Comparison of ENCODE assay signal across 11 mouse cellular contexts in the genomic region with DNA sequence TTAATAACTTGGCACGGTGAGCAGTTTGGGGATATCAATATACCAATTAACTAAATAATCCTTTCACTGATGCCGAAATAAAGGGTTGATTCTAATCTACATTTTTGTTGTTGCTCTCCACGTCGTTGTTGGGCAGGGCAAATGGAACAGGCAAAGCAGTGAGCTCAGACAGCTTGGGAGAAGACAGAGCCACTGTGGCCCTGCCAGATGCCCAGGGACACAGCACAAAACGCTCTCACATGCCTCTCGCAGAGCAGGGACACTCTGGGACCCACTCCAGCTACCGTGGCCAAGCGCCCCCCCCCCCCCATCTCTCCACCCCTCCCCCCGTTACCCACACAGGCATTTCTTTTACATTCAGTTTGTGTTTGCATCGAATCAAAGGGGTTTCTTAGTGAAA.
DNase-seq lines count a peak whose midpoint lies in the region; ATAC-seq and TF ChIP-seq lines count a peak whose summit lies in the region.
"Had no signal": no experiment of that assay in that cellular context is flagged by ENCODE, and none has a peak within 500 bp of the region (broad histone marks: within the 10 kb centered on the region; RNA-seq: fewer than 3 reads in every experiment).

No protein-coding gene starts in this region.

- no peaks in the 10 kb centered on the region for H3K36me3 ChIP-seq in heart, embryonic 13.5 days
- H3K36me3 ChIP-seq in heart, embryonic 10.5 days, result no peaks in the 10 kb centered on the region

- DNase-seq in heart, embryonic 10.5 days (ENCODE audit: low spot score), result no peak
- DNase-seq in brain, adult 2 months (ENCODE audit: low read depth, low spot score), result peak; percentile 95
- peak; percentile 34 to 38 for DNase-seq in cerebellum, postnatal 36 days
- peak in 1 of 2 experiments; percentile 40 for DNase-seq in left cerebral cortex, adult 2 months (ENCODE audit: extremely low spot score in 1 of 2, low spot score in 2 of 2)
- DNase-seq in adrenal gland, adult 18-20 months (ENCODE audit: low spot score in 2 of 2), result no peak
- no peak for DNase-seq in B cell, adult 2 months
- no peak for DNase-seq in lung, adult 2 months
- DNase-seq: gastrocnemius, postnatal 14 days; kidney, adult 9 months had no signal

- no peak for ATAC-seq in heart, embryonic 13.5 days (ENCODE audit: extremely low read depth, insufficient number of reproducible peaks, low FRiP score, low TSS enrichment)

- 44% methylated on average over 10 of the region's 10 CpGs for WGBS in heart, embryonic 13.5 days
- 55% methylated on average over 10 of the region's 10 CpGs for WGBS in heart, embryonic 10.5 days
- 57% methylated on average over 10 of the region's 10 CpGs for WGBS in lung, adult 2 months

- no peaks in the 10 kb centered on the region for H3K27me3 ChIP-seq in heart, embryonic 13.5 days (replicated peaks)
- no peaks in the 10 kb centered on the region for H3K27me3 ChIP-seq in heart, embryonic 10.5 days (ENCODE audit: insufficient read depth, poor library complexity, severe bottlenecking)

- no peak for TF ChIP-seq CTCF in left cerebral cortex, adult 2 months (IDR thresholded peaks at IDR 0.05)
- no peak for TF ChIP-seq CTCF in lung, adult 2 months (IDR thresholded peaks at IDR 0.05; ENCODE audit: insufficient read depth, low read length)

- H3K4me3 ChIP-seq in heart, embryonic 13.5 days, result no peak overlapping the region
- no peak overlapping the region for H3K4me3 ChIP-seq in heart, embryonic 10.5 days
- H3K4me3 ChIP-seq in left cerebral cortex, adult 2 months, result no peak overlapping the region
- H3K4me3 ChIP-seq in lung, adult 2 months (replicated peaks; ENCODE audit: extremely low read depth, low read depth, low read length), result no peak overlapping the region

- no peak overlapping the region for H3K4me2 ChIP-seq in heart, embryonic 13.5 days
- H3K4me2 ChIP-seq: liver, embryonic 11.5 days had no signal

- intact Hi-C loops in left cerebral cortex, adult 2 months (cut with DNase I), result no loop called here

- H3K4me1 ChIP-seq in heart, embryonic 13.5 days, result peaks cover 7% of the 10 kb centered on the region; the same call in 1 of the 2 replicates
- H3K4me1 ChIP-seq in heart, embryonic 10.5 days, result peaks cover 3% of the 10 kb centered on the region; the same call in 1 of the 2 replicates
- H3K4me1 ChIP-seq in lung, adult 2 months (ENCODE audit: control insufficient read depth, insufficient read depth, low read length), result no peaks in the 10 kb centered on the region

- no peak overlapping the region for H3K27ac ChIP-seq in heart, embryonic 13.5 days (replicated peaks)
- no peak overlapping the region for H3K27ac ChIP-seq in heart, embryonic 10.5 days
- peak overlapping the region; percentile 67; the same call in 1 of the 2 replicates for H3K27ac ChIP-seq in left cerebral cortex, adult 2 months

- no peaks in the 10 kb centered on the region for H3K9me3 ChIP-seq in heart, embryonic 13.5 days
- no peaks in the 10 kb centered on the region for H3K9me3 ChIP-seq in heart, embryonic 10.5 days

- TF ChIP-seq POLR2A in lung, adult 2 months (IDR thresholded peaks at IDR 0.05; ENCODE audit: borderline replicate concordance, extremely low read depth, low read depth, low read length), result no peak

- 0 out of 2 replicates have a peak overlapping the region, but pooled peaks have one; percentile 10 for H3K9ac ChIP-seq in heart, embryonic 13.5 days

Comparison
In these comparisons a context has a peak if more than half of its experiments do, and no peak if none do; other contexts are left out.
1. DNase-seq: peak in brain, adult 2 months (single experiment) and cerebellum, postnatal 36 days (2 of 2); none in heart, embryonic 10.5 days (single experiment), adrenal gland, adult 18-20 months (0 of 2), B cell, adult 2 months (0 of 2) and lung, adult 2 months (single experiment).